ENCODE assay signal across 11 mouse cellular contexts in the genomic region with DNA sequence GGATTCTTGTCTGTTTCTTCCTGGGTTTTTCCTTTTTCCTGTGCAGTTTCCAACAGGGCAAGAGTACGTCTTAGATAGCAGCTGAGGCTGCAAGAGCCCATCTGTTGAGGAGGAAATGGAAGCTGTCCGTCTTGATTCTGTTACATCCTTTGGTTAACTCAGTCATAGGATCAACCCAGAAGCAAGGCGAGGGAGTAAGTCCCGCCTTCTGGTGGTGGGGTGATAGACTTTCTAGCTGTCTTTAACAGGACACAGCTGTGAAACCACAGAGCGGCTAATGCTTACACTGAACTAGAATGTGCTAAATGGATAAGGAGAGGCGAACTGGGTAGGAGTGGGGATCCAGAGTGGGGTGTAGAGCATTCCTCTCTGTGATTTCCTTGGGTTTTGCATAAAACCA.
A peak's percentile ranks its signal among the peaks of the same experiment; 100 is the strongest.
DNase-seq lines count a peak whose midpoint lies in the region; ATAC-seq and TF ChIP-seq lines count a peak whose summit lies in the region.
"Had no signal": no experiment of that assay in that cellular context is flagged by ENCODE, and none has a peak within 500 bp of the region (broad histone marks: within the 10 kb centered on the region; RNA-seq: fewer than 3 reads in every experiment).

No protein-coding gene starts in this region.

- peaks cover 18% of the 10 kb centered on the region; the same call in 1 of the 2 replicates for H3K4me1 ChIP-seq in kidney, embryonic 16.5 days (ENCODE audit: insufficient read depth, low read length)
- H3K4me1 ChIP-seq in liver, embryonic 13.5 days (replicated peaks), result peaks cover 11% of the 10 kb centered on the region

- no peak overlapping the region; the same call in 1 of the 2 replicates for H3K27ac ChIP-seq in kidney, embryonic 16.5 days (ENCODE audit: low read length)
- H3K27ac ChIP-seq in liver, embryonic 13.5 days, result no peak overlapping the region
- H3K27ac ChIP-seq in gastrocnemius, adult 2 months, result no peak overlapping the region
- H3K27ac ChIP-seq: hindbrain, embryonic 12.5 days; midbrain, embryonic 12.5 days had no signal

- no peak overlapping the region for H3K4me3 ChIP-seq in kidney, embryonic 16.5 days (ENCODE audit: low read length)
- H3K4me3 ChIP-seq in liver, embryonic 13.5 days (replicated peaks), result no peak overlapping the region
- H3K4me3 ChIP-seq in gastrocnemius, adult 2 months, result no peak overlapping the region
- H3K4me3 ChIP-seq: hindbrain, embryonic 12.5 days; midbrain, embryonic 12.5 days had no signal

- H3K36me3 ChIP-seq in kidney, embryonic 16.5 days (ENCODE audit: insufficient read depth, low read length), result no peaks in the 10 kb centered on the region
- no peaks in the 10 kb centered on the region for H3K36me3 ChIP-seq in liver, embryonic 13.5 days
- H3K36me3 ChIP-seq: hindbrain, embryonic 12.5 days; midbrain, embryonic 12.5 days had no signal

- no peak overlapping the region for H3K9ac ChIP-seq in kidney, embryonic 16.5 days (replicated peaks; ENCODE audit: low read length)
- H3K9ac ChIP-seq in liver, embryonic 13.5 days, result no peak overlapping the region
- H3K9ac ChIP-seq: hindbrain, embryonic 12.5 days; midbrain, embryonic 12.5 days had no signal

- H3K4me2 ChIP-seq in kidney, embryonic 16.5 days (replicated peaks; ENCODE audit: low read depth, low read length), result no peak overlapping the region
- H3K4me2 ChIP-seq in liver, embryonic 13.5 days, result no peak overlapping the region
- H3K4me2 ChIP-seq: hindbrain, embryonic 12.5 days; midbrain, embryonic 12.5 days had no signal

- intact Hi-C loops in left cerebral cortex, postnatal 36 days (cut with DNase I), result no loop called here
- intact Hi-C loops in gastrocnemius, adult 2 months (cut with DNase I), result no loop called here

- no peaks in the 10 kb centered on the region for H3K27me3 ChIP-seq in kidney, embryonic 16.5 days (ENCODE audit: insufficient read depth, low read length)
- no peaks in the 10 kb centered on the region for H3K27me3 ChIP-seq in liver, embryonic 13.5 days
- H3K27me3 ChIP-seq: hindbrain, embryonic 12.5 days; midbrain, embryonic 12.5 days had no signal

- peak; percentile 74 for ATAC-seq in kidney, embryonic 16.5 days (ENCODE audit: low FRiP score, low TSS enrichment)
- peak; percentile 60 for ATAC-seq in liver, embryonic 13.5 days (ENCODE audit: low read depth)
- peak; percentile 28; the same call in 1 of the 2 replicates for ATAC-seq in monocyte, adult 5-6 weeks (replicated peaks; ENCODE audit: insufficient number of reproducible peaks, low FRiP score, low TSS enrichment, poor library complexity, severe bottlenecking)

- no peak for TF ChIP-seq CTCF in gastrocnemius, adult 2 months (IDR thresholded peaks at IDR 0.05)

- no peak for DNase-seq in kidney, adult 9 months
- peak; percentile 14 for DNase-seq in brain, adult 2 months (ENCODE audit: low read depth, low spot score)
- DNase-seq in liver, embryonic 13.5 days, result peak; percentile 2
- no peak for DNase-seq in left cerebral cortex, postnatal 36 days (ENCODE audit: low spot score in 2 of 2)
- DNase-seq in gastrocnemius, adult 2 months, result no peak
- DNase-seq in Muller cell, postnatal 12 days (ENCODE audit: inconsistent ontology term), result no peak
- DNase-seq: cerebellum, postnatal 25 days had no signal

- H3K9me3 ChIP-seq in kidney, embryonic 16.5 days (ENCODE audit: low read length), result no peaks in the 10 kb centered on the region
- no peaks in the 10 kb centered on the region for H3K9me3 ChIP-seq in liver, embryonic 13.5 days (replicated peaks)
- H3K9me3 ChIP-seq: hindbrain, embryonic 12.5 days had no signal

- 47% methylated on average over 6 of the region's 6 CpGs for WGBS in kidney, embryonic 16.5 days
- WGBS in liver, embryonic 13.5 days (ENCODE audit: insufficient replicate concordance), result 10% methylated on average over 6 of the region's 6 CpGs

Comparison
In these comparisons a context has a peak if more than half of its experiments do, and no peak if none do; other contexts are left out.
1. DNase-seq: peak in brain, adult 2 months (single experiment) and liver, embryonic 13.5 days (single experiment); none in kidney, adult 9 months (single experiment), left cerebral cortex, postnatal 36 days (0 of 2), gastrocnemius, adult 2 months (single experiment) and Muller cell, postnatal 12 days (single experiment).
2. Peak in every context shown above with its lines, with median percentiles within 50 percentile points of each other: ATAC-seq.